Mouse (Mus musculus) embryonic facial prominence, embryonic 14.5 days (tissue): Measurements from ENCODE around the gene Gm40460. TPM values are rescaled to one million over a fixed set of nuclear protein-coding genes. Genes with fewer than 3 reads are reported as not detected.
"Not testable (repeated sequence)": the region's sequence is repeated elsewhere in the genome, so short reads cannot be mapped to it uniquely, and the experiment has no call there.

Experiments used
- ATAC-seq: fragments of 200-750 bp; cut with Nextera tagmentation; 2 replicates; pipeline ENCODE4 v1.8.0; 2017; ENCODE audit warnings: low read depth, moderate number of reproducible peaks, moderate TSS enrichment
- DNase-seq: peaks from one replicate; pipeline ENCODE4 v3.0.0-alpha.2; 2015; ENCODE audit warnings: low spot score
- H3K27ac ChIP-seq: fragments of 300-500 bp; sonication (generic); replicated peaks from 2 replicates; pipeline ENCODE4 v1.5.1; 2014; ENCODE audit warnings: low read depth, mild to moderate bottlenecking, low read length, moderate library complexity
- H3K27me3 ChIP-seq: fragments of 300-500 bp; sonication (generic); replicated peaks from 2 replicates; pipeline ENCODE4 v1.6.1; 2014; ENCODE audit warnings: low read length; ENCODE audit not compliant: control insufficient read depth, insufficient read depth
- H3K36me3 ChIP-seq: fragments of 300-500 bp; sonication (generic); 2 replicates; pipeline ENCODE4 v1.6.1; 2014; ENCODE audit warnings: low read length, mixed read lengths; ENCODE audit not compliant: control insufficient read depth, insufficient read depth
- H3K4me1 ChIP-seq: fragments of 300-500 bp; sonication (generic); 2 replicates; pipeline ENCODE4 v1.6.1; 2014; ENCODE audit warnings: antibody characterized with exemption, low read length; ENCODE audit not compliant: control insufficient read depth, insufficient read depth
- H3K4me2 ChIP-seq: fragments of 300-500 bp; sonication (generic); 2 replicates; pipeline ENCODE4 v1.6.1; 2014; ENCODE audit warnings: low read depth, mild to moderate bottlenecking, low read length, moderate library complexity, mixed read lengths
- H3K4me3 ChIP-seq: fragments of 300-500 bp; sonication (generic); 2 replicates; pipeline ENCODE4 v1.5.1; 2014; ENCODE audit warnings: low read depth, mild to moderate bottlenecking, low read length
- H3K9ac ChIP-seq: fragments of 300-500 bp; sonication (generic); 2 replicates; pipeline ENCODE4 v1.6.1; 2014; ENCODE audit warnings: low read depth, mild to moderate bottlenecking, low read length, moderate library complexity, mixed read lengths
- H3K9me3 ChIP-seq: fragments of 300-500 bp; sonication (generic); 2 replicates; pipeline ENCODE4 v1.6.1; 2016; ENCODE audit warnings: low read length; ENCODE audit not compliant: control insufficient read depth
- WGBS: fragments of 180-500 bp; shearing (Covaris S2); extraction: QIAGEN DNeasy Blood & Tissue Kit; methylation state at CpG from one replicate; pipeline ENCODE4 v1.1.7; 2014; 5-methylcytosine and 5-hydroxymethylcytosine counted together
- polyA plus RNA-seq: library from polyadenylated mRNA; unstranded; fragments of >200 nt; fragmentation: Nextera tagmentation; extraction: Ambion mirVana; gene quantifications from 2 replicates; pipeline ENCODE4 v1.2.1, GENCODE M21; 2014

Gene Gm40460
- polyA plus RNA-seq, 1 experiment from 2014 or later: not detected

- DNase-seq, H3K27me3 ChIP-seq, H3K4me1 ChIP-seq, ATAC-seq, H3K4me3 ChIP-seq, H3K9ac ChIP-seq, H3K36me3 ChIP-seq, H3K4me2 ChIP-seq, H3K9me3 ChIP-seq, H3K27ac ChIP-seq: not testable (repeated sequence)
Observed at GRCm38 (mm10) chr7:142274263-142274662, 33.4 kb upstream of the Gm40460 start, which contains the start of gene Gm4559. Gm4559 (minus strand) TSS chr7:142274363.

- not testable (repeated sequence) for H3K4me2 ChIP-seq, H3K9ac ChIP-seq, H3K4me3 ChIP-seq, ATAC-seq, DNase-seq, H3K27me3 ChIP-seq, H3K36me3 ChIP-seq, H3K9me3 ChIP-seq, H3K27ac ChIP-seq, H3K4me1 ChIP-seq
- 69% methylated on average over 1 of the region's 1 CpGs for WGBS
Observed at GRCm38 (mm10) chr7:142258254-142258653, 17.4 kb upstream of the Gm40460 start, which contains the start of gene Gm2431. Gm2431 (minus strand) TSS chr7:142258354.

DNA sequence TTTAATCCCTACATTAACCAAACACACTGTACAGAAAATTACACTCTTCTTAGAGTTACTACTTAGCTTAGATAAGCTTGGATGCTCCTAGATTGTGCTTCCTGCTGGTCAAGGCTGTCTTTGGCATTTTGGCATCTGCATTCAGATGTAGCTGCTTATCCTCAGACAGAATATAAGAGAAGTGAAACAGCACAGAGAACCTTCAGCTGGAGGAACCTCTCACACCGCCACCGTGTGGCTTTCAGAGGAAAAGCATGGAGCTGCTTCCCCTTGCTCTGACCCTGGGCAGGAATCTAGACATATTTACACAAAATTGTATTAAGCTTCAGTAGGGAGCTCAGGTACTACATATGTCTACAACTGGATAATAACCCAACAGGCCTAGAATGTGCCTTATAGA is 14.6 kb upstream of the Gm40460 start:
- Histone ChIP-seq H3K36me3 (no peaks in the 10 kb centered on the region), H3K27ac (no peak overlapping the region), H3K9me3 (no peaks in the 10 kb centered on the region), H3K4me1 (no peaks in the 10 kb centered on the region), H3K4me2 (no peak overlapping the region), H3K4me3 (no peak overlapping the region), H3K27me3 (no peaks in the 10 kb centered on the region), H3K9ac (no peak overlapping the region)
- ATAC-seq: no peak
- 0% methylated on average over 2 of the region's 2 CpGs for WGBS
- DNase-seq: peak; percentile 29

GRCm38 (mm10) chr7:142249824-142250223 is 8.9 kb upstream of the Gm40460 start:
- no peaks in the 10 kb centered on the region for H3K9me3 ChIP-seq
- H3K4me3 ChIP-seq: no peak overlapping the region
- H3K27me3 ChIP-seq: no peaks in the 10 kb centered on the region
- H3K9ac ChIP-seq: no peak overlapping the region
- H3K4me2 ChIP-seq: no peak overlapping the region
- WGBS: 6% methylated on average over 1 of the region's 1 CpGs
- no peaks in the 10 kb centered on the region for H3K36me3 ChIP-seq
- DNase-seq (peak; percentile 34), ATAC-seq (no peak)
- no peak overlapping the region for H3K27ac ChIP-seq
- H3K4me1 ChIP-seq: no peaks in the 10 kb centered on the region

DNA sequence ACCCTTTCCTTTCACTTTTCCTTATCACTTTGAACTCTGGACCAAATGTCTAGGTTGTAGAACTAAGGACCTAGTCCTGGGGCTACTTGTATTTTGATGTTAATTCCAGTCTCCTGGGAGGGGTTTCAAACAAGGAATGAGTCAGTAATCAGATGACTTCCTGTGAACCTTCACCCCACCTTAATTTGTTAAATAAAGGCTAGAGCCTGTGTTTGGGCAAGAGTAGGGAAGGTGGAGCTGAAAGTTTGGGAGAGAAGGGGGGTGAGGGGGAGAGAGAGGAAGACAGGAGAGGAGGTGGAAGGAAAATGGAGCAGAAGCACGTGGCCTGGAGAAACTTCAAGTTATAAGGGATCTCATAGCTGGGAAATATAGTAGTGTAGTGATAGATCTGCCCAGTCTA is 9.3 kb downstream of the Gm40460 start:
- Histone ChIP-seq H3K9ac (no peak overlapping the region), H3K27me3 (no peaks in the 10 kb centered on the region), H3K4me1 (no peaks in the 10 kb centered on the region), H3K9me3 (peaks cover 4% of the 10 kb centered on the region; the same call in 1 of the 2 replicates), H3K4me3 (no peak overlapping the region), H3K4me2 (no peak overlapping the region), H3K27ac (no peak overlapping the region), H3K36me3 (no peaks in the 10 kb centered on the region)
- WGBS: 26% methylated on average over 1 of the region's 1 CpGs
- DNase-seq: no peak
- ATAC-seq: no peak

GRCm38 (mm10) chr7:142229871-142230270 is 11.0 kb downstream of the Gm40460 start, which contains the start of gene Krtap5-5:
Krtap5-5 (minus strand) TSS chr7:142229971.
- not testable (repeated sequence) for H3K27ac ChIP-seq, H3K27me3 ChIP-seq, H3K4me3 ChIP-seq, H3K4me1 ChIP-seq, H3K36me3 ChIP-seq, ATAC-seq, DNase-seq, H3K9ac ChIP-seq, H3K9me3 ChIP-seq, H3K4me2 ChIP-seq
- WGBS: 55% methylated on average over 3 of the region's 3 CpGs

GRCm38 (mm10) chr7:142224518-142224917 is 16.4 kb downstream of the Gm40460 start:
- no peaks in the 10 kb centered on the region for H3K36me3 ChIP-seq
- no peaks in the 10 kb centered on the region for H3K4me1 ChIP-seq
- no peak overlapping the region for H3K4me3 ChIP-seq
- no peak overlapping the region for H3K4me2 ChIP-seq
- ATAC-seq (no peak), DNase-seq (peak; percentile 13)
- H3K27ac ChIP-seq: no peak overlapping the region
- no peaks in the 10 kb centered on the region for H3K27me3 ChIP-seq
- 26% methylated on average over 2 of the region's 2 CpGs for WGBS
- no peaks in the 10 kb centered on the region for H3K9me3 ChIP-seq
- H3K9ac ChIP-seq: no peak overlapping the region

- not testable (repeated sequence) for H3K9ac ChIP-seq, ATAC-seq, H3K4me3 ChIP-seq, H3K9me3 ChIP-seq, DNase-seq, H3K27me3 ChIP-seq, H3K4me2 ChIP-seq, H3K27ac ChIP-seq, H3K4me1 ChIP-seq, H3K36me3 ChIP-seq
- WGBS: 75% methylated on average over 1 of the region's 1 CpGs
Observed at GRCm38 (mm10) chr7:142212136-142212535, 28.7 kb downstream of the Gm40460 start.

GRCm38 (mm10) chr7:142211559-142211958 is 29.3 kb downstream of the Gm40460 start, which contains the start of gene Gm7579:
Gm7579 (plus strand) TSS chr7:142211859.
- no peak within 1 kb of the TSS for H3K4me2 ChIP-seq
- no peak for DNase-seq
- no peak for ATAC-seq
- H3K4me3 ChIP-seq: no peak within 1 kb of the TSS
- H3K36me3 ChIP-seq: no peaks in the 10 kb centered on the region
- no peaks in the 10 kb centered on the region for H3K27me3 ChIP-seq
- H3K4me1 ChIP-seq: no peaks in the 10 kb centered on the region
- no peak within 1 kb of the TSS for H3K9ac ChIP-seq
- WGBS: 79% methylated on average over 1 of the region's 1 CpGs
- no peaks in the 10 kb centered on the region for H3K9me3 ChIP-seq
- H3K27ac ChIP-seq: no peak within 1 kb of the TSS
